Mouse (Mus musculus) myocyte (in vitro differentiated cells): Measurements from ENCODE around the gene Erbb2. TPM values are rescaled to one million over a fixed set of nuclear protein-coding genes. Genes with fewer than 3 reads are reported as not detected.

Experiments
- H3K27me3 ChIP-seq: one replicate; pipeline ENCODE4 v1.6.1; 2011; ENCODE audit not compliant: control insufficient read depth, insufficient read depth, insufficient read length
- H3K36me3 ChIP-seq: one replicate; pipeline ENCODE4 v1.6.1; 2011; ENCODE audit not compliant: control insufficient read depth, insufficient read depth
- H3K4me2 ChIP-seq: one replicate; pipeline ENCODE4 v1.6.1; 2011; ENCODE audit warnings: low read depth, control low read depth
- H3K4me3 ChIP-seq: one replicate; pipeline ENCODE4 v1.5.1; 2011; ENCODE audit warnings: mild to moderate bottlenecking, control low read depth, moderate library complexity
- H3K79me2 ChIP-seq: one replicate; pipeline ENCODE4 v1.6.1; 2011; ENCODE audit not compliant: control insufficient read depth, insufficient read depth
- H3ac ChIP-seq: one replicate; pipeline ENCODE4 v1.6.1; 2011; ENCODE audit not compliant: control insufficient read depth, insufficient read length
- CEBPB ChIP-seq: IDR thresholded peaks from 2 replicates; pipeline ENCODE4 v1.6.1; 2011; ENCODE audit warnings: mild to moderate bottlenecking, moderate library complexity; ENCODE audit not compliant: poor library complexity, insufficient read depth, severe bottlenecking
- E2F4 ChIP-seq: IDR thresholded peaks from one replicate; pipeline ENCODE4 v1.6.1; 2011; ENCODE audit warnings: mild to moderate bottlenecking, control low read depth, moderate library complexity; ENCODE audit not compliant: insufficient read depth
- MAX ChIP-seq: IDR thresholded peaks from one replicate; pipeline ENCODE4 v1.6.1; 2011; ENCODE audit warnings: low read depth, mild to moderate bottlenecking, control low read depth
- MYOD1 ChIP-seq, 3 experiments: IDR thresholded peaks; one replicate each; pipeline ENCODE4 v1.6.1; 2011; ENCODE audit warnings: control low read depth in 2 of 3, low read depth in 2 of 3, mild to moderate bottlenecking in 2 of 3, moderate library complexity in 1 of 3; ENCODE audit not compliant: insufficient read length in 2 of 3, control insufficient read depth in 1 of 3
- MYOG ChIP-seq, 3 experiments: IDR thresholded peaks; one replicate each; pipeline ENCODE4 v1.6.1; 2011; ENCODE audit warnings: control low read depth in 2 of 3, low read depth in 2 of 3, mild to moderate bottlenecking in 2 of 3; ENCODE audit not compliant: insufficient read length in 2 of 3, control insufficient read depth in 1 of 3, insufficient read depth in 1 of 3
- POLR2A ChIP-seq: IDR thresholded peaks from one replicate; pipeline ENCODE4 v1.6.1; 2011; ENCODE audit warnings: low read depth, mild to moderate bottlenecking, control low read depth, moderate library complexity; ENCODE audit not compliant: insufficient read length
- POLR2AphosphoS2 ChIP-seq: IDR thresholded peaks from one replicate; pipeline ENCODE4 v1.6.1; 2011; ENCODE audit warnings: low read depth, control low read depth; ENCODE audit not compliant: insufficient read length
- REST ChIP-seq: IDR thresholded peaks from one replicate; pipeline ENCODE4 v1.6.1; 2011; ENCODE audit warnings: mild to moderate bottlenecking, control low read depth, moderate library complexity; ENCODE audit not compliant: insufficient read depth, insufficient read length
- SRF ChIP-seq: IDR thresholded peaks from one replicate; pipeline ENCODE4 v1.6.1; 2011; ENCODE audit warnings: low read depth; ENCODE audit not compliant: control insufficient read depth, insufficient read length
- TCF12 ChIP-seq: IDR thresholded peaks from one replicate; pipeline ENCODE4 v1.6.1; 2011; ENCODE audit warnings: mild to moderate bottlenecking, control low read depth; ENCODE audit not compliant: poor library complexity, insufficient read depth, severe bottlenecking
- TCF3 ChIP-seq: IDR thresholded peaks from one replicate; pipeline ENCODE4 v1.6.1; 2011; ENCODE audit warnings: low read depth, control low read depth; ENCODE audit not compliant: insufficient read length
- USF1 ChIP-seq: IDR thresholded peaks from one replicate; pipeline ENCODE4 v1.6.1; 2011; ENCODE audit warnings: low read depth, mild to moderate bottlenecking, control low read depth, moderate library complexity
- polyA plus RNA-seq: library from polyadenylated mRNA; unstranded; fragments of >200 nt; fragmentation: generic; extraction: Trizol; gene quantifications from one replicate; pipeline ENCODE4 v1.2.1, GENCODE M21; 2012; ENCODE audit warnings: missing spikeins

Gene Erbb2
- polyA plus RNA-seq, 1 experiment, result 33.5 TPM

GRCm38 (mm10) chr11:98426592-98426991 is 14.3 kb downstream of the Erbb2 start:
- Histone ChIP-seq H3K79me2 (no peaks in the 10 kb centered on the region), H3ac (no peak overlapping the region), H3K4me3 (no peak overlapping the region), H3K4me2 (no peak overlapping the region), H3K36me3 (peaks cover 21% of the 10 kb centered on the region), H3K27me3 (no peaks in the 10 kb centered on the region)
- no peak for TF ChIP-seq POLR2AphosphoS2
- no peak for TF ChIP-seq TCF12
- no peak for TF ChIP-seq SRF
- no peak for TF ChIP-seq TCF3
- no peak for TF ChIP-seq REST
- no peak for TF ChIP-seq MYOD1 (IDR thresholded peaks at IDR 0.05; ENCODE audit: control insufficient read depth in 1 of 3, insufficient read length in 2 of 3, low read depth in 2 of 3)
- no peak for TF ChIP-seq E2F4
- TF ChIP-seq USF1, result no peak
- TF ChIP-seq CEBPB, result no peak
- TF ChIP-seq POLR2A, result no peak
- TF ChIP-seq MYOG (IDR thresholded peaks at IDR 0.05; ENCODE audit: control insufficient read depth in 1 of 3, insufficient read depth in 1 of 3, insufficient read length in 2 of 3, low read depth in 2 of 3), result no peak
- no peak for TF ChIP-seq MAX

- H3K36me3 ChIP-seq, result peaks cover 30% of the 10 kb centered on the region
- no peak overlapping the region for H3K4me3 ChIP-seq
- H3K79me2 ChIP-seq, result no peaks in the 10 kb centered on the region
- no peaks in the 10 kb centered on the region for H3K27me3 ChIP-seq
- H3K4me2 ChIP-seq, result no peak overlapping the region
- H3ac ChIP-seq, result no peak overlapping the region
- TF ChIP-seq MYOD1 (IDR thresholded peaks at IDR 0.05; ENCODE audit: control insufficient read depth in 1 of 3, insufficient read length in 2 of 3, low read depth in 2 of 3), result no peak
- TF ChIP-seq TCF12, result no peak
Measured at GRCm38 (mm10) chr11:98428436-98428835, 16.2 kb downstream of the Erbb2 start.

GRCm38 (mm10) chr11:98431743-98432502 is 19.7 kb downstream of the Erbb2 start:
- Histone ChIP-seq H3K36me3 (peaks cover 26% of the 10 kb centered on the region), H3K4me2 (no peak overlapping the region), H3ac (no peak overlapping the region), H3K4me3 (no peak overlapping the region), H3K27me3 (no peaks in the 10 kb centered on the region), H3K79me2 (no peaks in the 10 kb centered on the region)
- TF ChIP-seq MAX (no peak), TCF12 (no peak), REST (no peak), USF1 (no peak), POLR2AphosphoS2 (no peak), CEBPB (no peak), MYOD1 (IDR thresholded peaks at IDR 0.05; ENCODE audit: control insufficient read depth in 1 of 3, insufficient read length in 2 of 3, low read depth in 2 of 3) (no peak), MYOG (IDR thresholded peaks at IDR 0.05; ENCODE audit: control insufficient read depth in 1 of 3, insufficient read depth in 1 of 3, insufficient read length in 2 of 3, low read depth in 2 of 3) (no peak), E2F4 (no peak), SRF (no peak), POLR2A (no peak), TCF3 (no peak)

- Histone ChIP-seq H3ac (no peak overlapping the region), H3K36me3 (peaks cover 10% of the 10 kb centered on the region), H3K79me2 (no peaks in the 10 kb centered on the region), H3K4me3 (no peak overlapping the region), H3K4me2 (no peak overlapping the region), H3K27me3 (no peaks in the 10 kb centered on the region)
- no peak for TF ChIP-seq REST
- no peak for TF ChIP-seq CEBPB
- TF ChIP-seq POLR2AphosphoS2, result no peak
- TF ChIP-seq POLR2A, result no peak
- no peak for TF ChIP-seq USF1
- TF ChIP-seq TCF12, result no peak
- TF ChIP-seq MAX, result no peak
- no peak for TF ChIP-seq TCF3
- no peak for TF ChIP-seq SRF
- no peak for TF ChIP-seq MYOG (IDR thresholded peaks at IDR 0.05; ENCODE audit: control insufficient read depth in 1 of 3, insufficient read depth in 1 of 3, insufficient read length in 2 of 3, low read depth in 2 of 3)
- TF ChIP-seq MYOD1 (IDR thresholded peaks at IDR 0.05; ENCODE audit: control insufficient read depth in 1 of 3, insufficient read length in 2 of 3, low read depth in 2 of 3), result no peak
- TF ChIP-seq E2F4, result no peak
Measured at GRCm38 (mm10) chr11:98435723-98436122, 23.5 kb downstream of the Erbb2 start.

GRCm38 (mm10) chr11:98437441-98437840 is 25.2 kb downstream of the Erbb2 start:
- Histone ChIP-seq H3K36me3 (peaks cover 3% of the 10 kb centered on the region), H3K4me3 (peak overlapping the region; percentile 58)

More at GRCm38 (mm10) chr11:98437441-98437840, 25.2 kb downstream of the Erbb2 start:
- Histone ChIP-seq H3K79me2 (no peaks in the 10 kb centered on the region), H3ac (no peak overlapping the region), H3K4me2 (peak overlapping the region; percentile 89), H3K27me3 (no peaks in the 10 kb centered on the region)
- TF ChIP-seq SRF (no peak), USF1 (no peak), MAX (no peak), CEBPB (no peak)
